Mouse (Mus musculus) small intestine, adult 2 months (tissue): ENCODE results near the gene Aspscr1.

ENCODE experiments used
- CTCF ChIP-seq: fragments of 200-500 bp; IDR thresholded peaks from 2 replicates; pipeline ENCODE4 v1.5.1; 2012; ENCODE audit warnings: low read depth, mild to moderate bottlenecking, control low read depth, inconsistent platforms, low read length, moderate library complexity, mixed read lengths; ENCODE audit not compliant: insufficient replicate concordance, insufficient read length; ENCODE audit errors: extremely low read depth
- POLR2A ChIP-seq: fragments of 200-500 bp; IDR thresholded peaks from 2 replicates; pipeline ENCODE4 v1.6.1; 2012; ENCODE audit warnings: low read depth, mild to moderate bottlenecking, control low read depth, inconsistent platforms, low read length, moderate library complexity

DNA sequence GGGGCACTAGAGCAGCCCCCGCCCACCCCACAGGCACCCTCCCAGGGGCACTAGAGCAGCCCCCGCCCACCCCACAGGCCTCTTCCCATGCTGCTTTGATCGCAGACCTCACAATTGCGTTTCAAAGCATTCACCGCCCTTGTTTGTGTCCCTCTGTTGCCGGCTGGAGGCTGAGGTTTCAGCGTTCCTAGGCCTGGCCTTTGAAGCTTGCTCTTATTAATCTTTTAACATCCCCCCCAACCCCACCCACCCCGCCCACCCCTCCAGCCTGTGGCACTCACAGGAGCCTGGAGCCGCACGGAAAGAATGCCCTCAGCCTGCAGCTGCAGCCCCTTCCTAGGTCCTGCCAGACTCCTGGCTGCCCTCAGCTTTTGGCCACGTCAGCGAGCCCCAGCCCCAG lies 34.5 kb downstream of the Aspscr1 start:
- TF ChIP-seq POLR2A (no peak), CTCF (no peak)
